In the genomic region with DNA sequence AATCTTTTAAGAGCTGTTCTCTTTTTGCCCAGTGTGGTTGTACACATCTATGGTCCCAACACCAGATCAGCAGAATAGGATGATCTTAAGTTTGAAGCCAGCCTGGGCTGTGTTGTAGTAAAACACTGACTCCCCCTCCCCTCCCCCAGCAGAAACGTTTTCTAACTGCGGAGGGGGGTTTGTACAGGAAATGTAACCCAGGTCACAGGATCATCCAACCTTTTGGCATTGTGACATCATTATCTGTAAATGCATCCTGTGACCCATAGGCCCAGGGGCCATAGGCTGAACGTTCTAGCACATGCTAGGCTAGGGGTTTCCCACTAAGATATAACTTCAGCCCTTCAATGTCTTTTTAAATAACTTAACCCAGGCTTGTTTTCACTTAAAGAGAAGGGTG, we compare ENCODE assay signal across 10 mouse cellular contexts. TPM values are rescaled to one million over a fixed set of nuclear protein-coding genes. Genes with fewer than 3 reads are reported as not detected.
A peak's percentile ranks its signal among the peaks of the same experiment; 100 is the strongest.
DNase-seq lines count a peak whose midpoint lies in the region; ATAC-seq and TF ChIP-seq lines count a peak whose summit lies in the region.
"Had no signal": no experiment of that assay in that cellular context is flagged by ENCODE, and none has a peak within 500 bp of the region (broad histone marks: within the 10 kb centered on the region; RNA-seq: fewer than 3 reads in every experiment).

AA467197 (plus strand) TSS at position 301 of the 400 bp plus-strand sequence.

- H3K9me3 ChIP-seq in neural tube, embryonic 12.5 days: no peaks in the 10 kb centered on the region

- TF ChIP-seq CTCF in layer of hippocampus, adult 2 months (conservative IDR thresholded peaks at IDR 0.05): no peak
- TF ChIP-seq CTCF in embryonic fibroblast, embryonic 13.5 days (IDR thresholded peaks at IDR 0.05; ENCODE audit: borderline replicate concordance, insufficient read depth, low read length): no peak

- H3K9ac ChIP-seq in neural tube, embryonic 12.5 days: peak within 1 kb of the TSS; percentile 52; the same call in 1 of the 2 replicates

- TF ChIP-seq POLR2A in embryonic fibroblast, embryonic 13.5 days (IDR thresholded peaks at IDR 0.05; ENCODE audit: low read depth, low read length): no peak

- H3K36me3 ChIP-seq in neural tube, embryonic 12.5 days: peaks cover 22% of the 10 kb centered on the region

- ATAC-seq in neural tube, embryonic 12.5 days (ENCODE audit: low FRiP score, low read depth): no peak
- ATAC-seq: Patski had no signal

- H3K4me3 ChIP-seq in layer of hippocampus, adult 2 months: peak within 1 kb of the TSS; percentile 53
- H3K4me3 ChIP-seq in embryonic fibroblast, embryonic 13.5 days (ENCODE audit: insufficient read depth, low read length): peak within 1 kb of the TSS; percentile 25
- H3K4me3 ChIP-seq in neural tube, embryonic 12.5 days: peak within 1 kb of the TSS; percentile 32
- H3K4me3 ChIP-seq: erythroblast, embryonic 14.5 days had no signal

- no peaks in the 10 kb centered on the region for H3K4me1 ChIP-seq in embryonic fibroblast, embryonic 13.5 days (ENCODE audit: control insufficient read depth, insufficient read depth, low read length)
- H3K4me1 ChIP-seq in neural tube, embryonic 12.5 days: peaks cover 6% of the 10 kb centered on the region; the same call in 1 of the 2 replicates

- H3K27ac ChIP-seq in layer of hippocampus, adult 2 months: no peak within 1 kb of the TSS
- no peak within 1 kb of the TSS for H3K27ac ChIP-seq in embryonic fibroblast, embryonic 13.5 days (ENCODE audit: insufficient read depth, low read length)
- H3K27ac ChIP-seq in neural tube, embryonic 12.5 days: no peak within 1 kb of the TSS

- peak within 1 kb of the TSS; percentile 78 for H3K4me2 ChIP-seq in neural tube, embryonic 12.5 days (replicated peaks)

- peaks cover 6% of the 10 kb centered on the region; the same call in 1 of the 2 replicates for H3K27me3 ChIP-seq in neural tube, embryonic 12.5 days (replicated peaks)
- H3K27me3 ChIP-seq: Patski had no signal

- WGBS in large intestine, adult 2 months: 67% methylated on average over 3 of the region's 3 CpGs
- WGBS in neural tube, embryonic 12.5 days: 65% methylated on average over 3 of the region's 3 CpGs

- DNase-seq in layer of hippocampus, adult 2 months (ENCODE audit: low spot score in 2 of 2): no peak
- no peak for DNase-seq in layer of hippocampus, adult 8-10 months (ENCODE audit: low spot score in 2 of 2)
- no peak for DNase-seq in large intestine, adult 2 months (ENCODE audit: low read depth, low spot score)
- no peak for DNase-seq in spleen, postnatal 14 days (ENCODE audit: low spot score in 2 of 2)
- DNase-seq in spleen, adult 18-20 months: no peak
- DNase-seq in lung, postnatal 14 days: no peak

RNA-seq across cellular contexts. Expression of gene AA467197, which starts in this region (rescaled TPM):
- 1 to 10 TPM in 1 of 2 experiments, not detected in 1; 1.1 TPM for total RNA-seq in layer of hippocampus, adult 2 months (2021)
- under 1 TPM; 0.54 to 0.91 (median 0.82) TPM for total RNA-seq in layer of hippocampus, adult 8-10 months (2022)
- 0.85 and 1.0 TPM in 2 replicates for polyA plus RNA-seq in embryonic fibroblast, embryonic 13.5 days (2011; ENCODE audit: insufficient read length, low read depth, missing spikeins)
- polyA plus RNA-seq in large intestine, adult 2 months (2012; rRNA removed): 49.8 and 57.5 TPM in 2 replicates
- polyA plus RNA-seq in neural tube, embryonic 12.5 days (2016; fragmentation: Nextera tagmentation; extraction: Ambion mirVana): 0.63 and 0.65 TPM in 2 replicates
- polyA plus RNA-seq: erythroblast, embryonic 14.5 days had no signal

Comparison
In these comparisons a context has a peak if more than half of its experiments do, and no peak if none do; other contexts are left out.
1. RNA of gene AA467197 (polyA plus RNA-seq): 49.8 to 57.5 TPM in large intestine, adult 2 months; 0.85 to 1.0 TPM in embryonic fibroblast, embryonic 13.5 days and 0.63 to 0.65 TPM in neural tube, embryonic 12.5 days; every median in the first group is over 10 times any median in the second.
2. Peak in every context shown above with its lines, with median percentiles within 50 percentile points of each other: H3K4me3 ChIP-seq.